Mouse (Mus musculus) adrenal gland, postnatal 14 days (tissue): ENCODE measurements around the gene Tmem233. TPM values are rescaled to one million over a fixed set of nuclear protein-coding genes. Genes with fewer than 3 reads are reported as not detected.
A peak's percentile ranks its signal among the peaks of the same experiment; 100 is the strongest.

Experiments used
- DNase-seq: peaks from one replicate; pipeline ENCODE4 v3.0.0; 2021; ENCODE audit warnings: mixed read lengths
- total RNA-seq: library from RNA; stranded (reverse); gene quantifications from 2 replicates; pipeline ENCODE4 v1.2.3, GENCODE M21; 2021

Gene Tmem233
- total RNA-seq, 1 experiment from 2014 or later: not detected

GRCm38 (mm10) chr5:116003825-116004224 lies 79.2 kb downstream of the Tmem233 start:
- peak; percentile 62 for DNase-seq

GRCm38 (mm10) chr5:116003154-116003553 lies 79.9 kb downstream of the Tmem233 start:
- DNase-seq: peak; percentile 77

GRCm38 (mm10) chr5:115997376-115997775 lies 85.7 kb downstream of the Tmem233 start:
- DNase-seq: peak; percentile 46

GRCm38 (mm10) chr5:115994101-115994500 lies 88.9 kb downstream of the Tmem233 start:
- DNase-seq: no peak

- DNase-seq: no peak
These were observed 91.3 kb downstream of the Tmem233 start for GRCm38 (mm10) chr5:115991717-115992116.

Other genes with a start within 250 kb of the Tmem233 start
- 8.7 and 10.3 TPM in 2 replicates for gene Cit, start 238.0 kb downstream of the Tmem233 start, total RNA-seq
- gene Prkab1, start 58.7 kb downstream of the Tmem233 start, total RNA-seq: 62.5 and 64.4 TPM in 2 replicates
- gene Ccdc60, start 205.7 kb upstream of the Tmem233 start, total RNA-seq: not detected in 2 replicates